Mouse (Mus musculus): ENCODE measurements around the gene Ddr2. TPM values are rescaled to one million over a fixed set of nuclear protein-coding genes. Genes with fewer than 3 reads are reported as not detected.

Gene Ddr2
- total and polyA plus RNA-seq, 3 experiments, result 0.17 to 0.37 (median 0.30) TPM

- H3K79me2 ChIP-seq (replicated peaks; ENCODE audit: control insufficient read depth, extremely low read depth, insufficient read depth, poor library complexity, severe bottlenecking), result no peaks in the 10 kb centered on the region
- peaks cover 43 to 84% of the 10 kb centered on the region in 2 experiments for H3K36me3 ChIP-seq (replicated peaks in 1 of 2; ENCODE audit: control insufficient read depth in 1 of 2, insufficient read depth in 1 of 2, low read length in 1 of 2)
- dilution Hi-C loops (cut with MboI; ENCODE audit: extremely low pct_ligation_motif_present, extremely low pct_unique_long_range_greater_than_20kb, low sequenced_read_pairs), result no loop called here
- no peaks in the 10 kb centered on the region for H3K27me3 ChIP-seq (replicated peaks)
- H3K27ac ChIP-seq (ENCODE audit: insufficient read depth, low read depth), result no peak overlapping the region
- in situ Hi-C loops (cut with MboI; ENCODE audit: low pct_ligation_motif_present, low pct_unique_long_range_greater_than_20kb, low sequenced_read_pairs), result loop anchor here (25.0 kb wide), 1 partner anchor 483 kb away; the partner anchor contains the start of gene Rgs5
- TF ChIP-seq USF2 (conservative IDR thresholded peaks at IDR 0.05; ENCODE audit: low read depth, low read length) (no peak), ETS1 (conservative IDR thresholded peaks at IDR 0.05; ENCODE audit: low read depth, low read length) (no peak), BHLHE40 (IDR thresholded peaks at IDR 0.05; ENCODE audit: low read depth, low read length) (no peak), USF1 (IDR thresholded peaks at IDR 0.05; ENCODE audit: low read depth, low read length) (no peak), JUN (IDR thresholded peaks at IDR 0.05; ENCODE audit: insufficient read depth, low read depth, low read length) (no peak), TCF12 (IDR thresholded peaks at IDR 0.05; ENCODE audit: low read depth, low read length) (no peak), POLR2AphosphoS2 (IDR thresholded peaks at IDR 0.05; ENCODE audit: low read depth, low read length) (no peak), SMC3 (IDR thresholded peaks at IDR 0.05; ENCODE audit: low read depth, low read length) (no peak), RAD21 (IDR thresholded peaks at IDR 0.05; ENCODE audit: low read depth, low read length) (no peak), ZMIZ1 (IDR thresholded peaks at IDR 0.05; ENCODE audit: low read depth, low read length) (no peak), ZC3H11A (IDR thresholded peaks at IDR 0.05; ENCODE audit: low read depth, low read length) (no peak), NELFE (IDR thresholded peaks at IDR 0.05; ENCODE audit: low read depth, low read length) (no peak), MEF2A (IDR thresholded peaks at IDR 0.05; ENCODE audit: borderline replicate concordance, low read depth, low read length) (no peak), CTCF (conservative IDR thresholded peaks at IDR 0.05 in 1 of 2, IDR thresholded peaks at IDR 0.05 in 1 of 2; ENCODE audit: low read depth in 2 of 2, low read length in 2 of 2) (no peak), MXI1 (IDR thresholded peaks at IDR 0.05; ENCODE audit: low read depth, low read length) (no peak)
- no peak overlapping the region for H3K9ac ChIP-seq (ENCODE audit: insufficient read depth, low read depth)
- no peaks in the 10 kb centered on the region for H3K9me3 ChIP-seq (replicated peaks; ENCODE audit: low read length)
- no peak overlapping the region for H3K4me2 ChIP-seq (ENCODE audit: insufficient read depth, low read depth, poor library complexity, severe bottlenecking)
- no peak overlapping the region for H3K4me3 ChIP-seq (replicated peaks in 1 of 3; ENCODE audit: low read depth in 2 of 3, low read length in 2 of 3, poor library complexity in 1 of 3)
- no peak for DNase-seq (ENCODE audit: extremely low read depth)
- peaks cover 0 to 22% of the 10 kb centered on the region in 2 experiments; a peak in 2 of 4 replicates for H3K4me1 ChIP-seq (ENCODE audit: control insufficient read depth in 1 of 2, insufficient read depth in 2 of 2)
These were observed 35.0 kb upstream of the Ddr2 start for GRCm38 (mm10) chr1:170145606-170146005.

GRCm38 (mm10) chr1:170142256-170142871 is 31.8 kb upstream of the Ddr2 start:
- Histone ChIP-seq H3K4me1 (ENCODE audit: control insufficient read depth in 1 of 2, insufficient read depth in 2 of 2) (peaks cover 0 to under 1% of the 10 kb centered on the region in 2 experiments; a peak in 1 of 4 replicates), H3K4me3 (replicated peaks in 1 of 3; ENCODE audit: low read depth in 2 of 3, low read length in 2 of 3, poor library complexity in 1 of 3) (no peak overlapping the region), H3K79me2 (replicated peaks; ENCODE audit: control insufficient read depth, extremely low read depth, insufficient read depth, poor library complexity, severe bottlenecking) (no peaks in the 10 kb centered on the region), H3K27ac (ENCODE audit: insufficient read depth, low read depth) (no peak overlapping the region), H3K36me3 (replicated peaks in 1 of 2; ENCODE audit: control insufficient read depth in 1 of 2, insufficient read depth in 1 of 2, low read length in 1 of 2) (peaks cover 22 to 60% of the 10 kb centered on the region in 2 experiments), H3K9ac (ENCODE audit: insufficient read depth, low read depth) (no peak overlapping the region), H3K4me2 (ENCODE audit: insufficient read depth, low read depth, poor library complexity, severe bottlenecking) (no peak overlapping the region), H3K27me3 (replicated peaks) (no peaks in the 10 kb centered on the region), H3K9me3 (replicated peaks; ENCODE audit: low read length) (no peaks in the 10 kb centered on the region)
- TF ChIP-seq USF2 (conservative IDR thresholded peaks at IDR 0.05; ENCODE audit: low read depth, low read length) (no peak), SMC3 (IDR thresholded peaks at IDR 0.05; ENCODE audit: low read depth, low read length) (no peak), JUND (conservative IDR thresholded peaks at IDR 0.05; ENCODE audit: low read depth, low read length) (no peak), JUN (IDR thresholded peaks at IDR 0.05; ENCODE audit: insufficient read depth, low read depth, low read length) (no peak), HCFC1 (IDR thresholded peaks at IDR 0.05; ENCODE audit: low read depth, low read length) (no peak), ZC3H11A (IDR thresholded peaks at IDR 0.05; ENCODE audit: low read depth, low read length) (no peak), USF1 (IDR thresholded peaks at IDR 0.05; ENCODE audit: low read depth, low read length) (no peak), MAFK (IDR thresholded peaks at IDR 0.05; ENCODE audit: insufficient replicate concordance, low read length) (no peak), CHD1 (IDR thresholded peaks at IDR 0.05; ENCODE audit: low read depth, low read length) (no peak), GABPA (IDR thresholded peaks at IDR 0.05; ENCODE audit: insufficient replicate concordance, low read depth, low read length) (no peak), SIN3A (IDR thresholded peaks at IDR 0.05; ENCODE audit: low read length) (no peak), MEF2A (IDR thresholded peaks at IDR 0.05; ENCODE audit: borderline replicate concordance, low read depth, low read length) (no peak), CTCF (conservative IDR thresholded peaks at IDR 0.05 in 1 of 2, IDR thresholded peaks at IDR 0.05 in 1 of 2; ENCODE audit: low read depth in 2 of 2, low read length in 2 of 2) (no peak)
- DNase-seq (ENCODE audit: extremely low read depth), result no peak
- dilution Hi-C loops (cut with MboI; ENCODE audit: extremely low pct_ligation_motif_present, extremely low pct_unique_long_range_greater_than_20kb, low sequenced_read_pairs), result no loop called here
- in situ Hi-C loops (cut with MboI; ENCODE audit: low pct_ligation_motif_present, low pct_unique_long_range_greater_than_20kb, low sequenced_read_pairs), result loop anchor here (25.0 kb wide), 1 partner anchor 480 kb away; the partner anchor contains the start of gene Rgs5

Data from CH12.LX (cell line).